Mouse (Mus musculus): ENCODE results near the gene Ttbk1. TPM values are rescaled to one million over a fixed set of nuclear protein-coding genes. Genes with fewer than 3 reads are reported as not detected.

Ttbk1 gene
- total RNA-seq (2012; rRNA removed): not detected in 2 replicates
- polyA plus RNA-seq (2012; ENCODE audit: insufficient read depth in 1 of 2, insufficient read length in 2 of 2, low read depth in 1 of 2, low replicate concordance in 2 of 2, missing spikeins in 1 of 2): under 1 TPM in 1 of 2 experiments, not detected in 1; 0.08 TPM

DNA sequence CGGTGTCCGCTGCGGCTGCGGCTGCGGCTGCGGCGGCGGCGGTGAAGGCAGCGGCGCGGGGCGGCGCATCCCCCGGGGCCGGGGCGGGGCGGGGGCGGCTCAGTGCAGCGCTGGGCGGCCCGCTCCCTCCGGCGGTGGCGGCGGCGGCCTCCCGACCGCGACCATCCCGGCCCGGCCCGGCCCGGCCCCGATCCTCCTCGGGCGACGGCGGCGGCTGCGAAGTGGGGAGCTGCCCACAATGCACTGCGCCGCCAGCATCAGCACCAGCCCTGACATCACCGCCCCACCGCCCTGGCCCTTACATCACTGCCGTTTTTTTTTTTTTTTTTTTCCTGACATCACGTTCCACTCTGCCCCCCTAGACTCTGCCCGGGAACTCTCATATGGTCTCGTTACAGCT is at the start of gene Ttbk1:
TSS of gene Ttbk1 (minus strand) at position 245 of the 400 bp plus-strand sequence.
- Histone ChIP-seq H3K9me3 (replicated peaks; ENCODE audit: insufficient read depth, low read length) (no peaks in the 10 kb centered on the region), H3K36me3 (ENCODE audit: control insufficient read depth in 1 of 2, insufficient read depth in 2 of 2, low read length in 2 of 2) (no peaks in the 10 kb centered on the region), H3K79me2 (ENCODE audit: control insufficient read depth, insufficient read depth, low read length, poor library complexity) (no peaks in the 10 kb centered on the region), H3K4me1 (ENCODE audit: control insufficient read depth in 1 of 2, insufficient read depth in 2 of 2, low read length in 2 of 2) (no peaks in the 10 kb centered on the region), H3K4me3 (ENCODE audit: control insufficient read depth in 1 of 2, insufficient read depth in 1 of 2, low read depth in 2 of 2, low read length in 2 of 2) (no peak within 1 kb of the TSS), H3K27me3 (ENCODE audit: control insufficient read depth in 1 of 2, insufficient read depth in 2 of 2, low read length in 2 of 2) (peaks cover 2 to 5% of the 10 kb centered on the region in 2 experiments; a peak in 3 of 4 replicates), H3K27ac (ENCODE audit: control insufficient read depth, low read depth, low read length) (no peak within 1 kb of the TSS), H3K9ac (ENCODE audit: control insufficient read depth, low read depth, low read length, poor library complexity, severe bottlenecking) (no peak within 1 kb of the TSS)
- DNase-seq (ENCODE audit: low read depth, low spot score): no peak
- TF ChIP-seq POLR2AphosphoS5 (IDR thresholded peaks at IDR 0.05; ENCODE audit: borderline replicate concordance, low read depth, low read length) (no peak), MYC (IDR thresholded peaks at IDR 0.05; ENCODE audit: low read depth, low read length) (no peak), SIN3A (IDR thresholded peaks at IDR 0.05; ENCODE audit: low read length) (no peak), CHD2 (IDR thresholded peaks at IDR 0.05; ENCODE audit: low read length) (no peak)

DNA sequence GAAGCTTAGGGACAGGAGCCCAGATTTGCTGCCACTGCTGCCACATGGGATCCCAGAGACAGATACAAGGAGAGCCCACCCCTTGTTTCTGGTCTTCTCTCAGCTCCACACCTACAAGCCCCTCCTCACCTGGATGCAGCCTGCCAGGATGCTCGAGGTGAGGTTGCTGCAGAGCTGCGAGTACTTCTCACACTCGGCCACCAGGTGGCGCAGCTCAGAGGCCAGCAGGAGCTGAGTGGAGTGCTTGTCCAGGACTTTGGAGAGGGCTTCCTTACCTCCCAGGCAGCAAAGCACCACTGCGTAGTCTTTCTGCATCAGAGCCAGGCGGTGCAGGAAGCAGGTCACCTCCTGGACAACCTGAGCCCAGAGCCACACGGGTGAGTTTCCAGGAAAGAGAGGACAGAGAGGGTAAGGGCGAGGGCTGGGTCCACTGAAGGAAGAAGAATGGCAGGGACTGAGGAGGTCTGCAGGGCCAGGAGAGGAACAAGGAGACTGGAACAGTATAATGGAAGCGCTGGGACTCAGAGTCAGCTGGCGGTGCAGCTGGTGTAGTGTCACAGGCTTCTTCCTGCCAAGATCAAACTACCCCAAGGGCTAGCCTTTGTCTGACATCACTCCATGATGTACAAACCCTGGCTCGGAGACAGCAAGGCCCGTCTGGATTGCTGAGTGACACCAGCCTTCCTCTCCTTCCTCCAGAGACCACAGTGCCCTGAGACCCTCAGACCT is 38.3 kb upstream of the Ttbk1 start:
- peak; percentile 95 for TF ChIP-seq SMC3 (IDR thresholded peaks at IDR 0.05; ENCODE audit: low read depth, low read length)
- no peak for TF ChIP-seq POLR2AphosphoS5 (IDR thresholded peaks at IDR 0.05; ENCODE audit: borderline replicate concordance, low read depth, low read length)
- TF ChIP-seq CTCF (IDR thresholded peaks at IDR 0.05 in 2 of 3, conservative IDR thresholded peaks at IDR 0.05 in 1 of 3; ENCODE audit: control insufficient read depth in 1 of 3, insufficient read depth in 1 of 3, low read depth in 2 of 3, low read length in 3 of 3, poor library complexity in 1 of 3, severe bottlenecking in 1 of 3): peak; percentile 93 to 99 (median 94)
- peak; percentile 67 for TF ChIP-seq RAD21 (IDR thresholded peaks at IDR 0.05; ENCODE audit: low read depth, low read length)
- peak; percentile 63 for TF ChIP-seq ZC3H11A (IDR thresholded peaks at IDR 0.05; ENCODE audit: low read depth, low read length)
- Histone ChIP-seq H3K79me2 (ENCODE audit: control insufficient read depth, insufficient read depth, low read length, poor library complexity) (no peaks in the 10 kb centered on the region), H3K9ac (ENCODE audit: control insufficient read depth, low read depth, low read length, poor library complexity, severe bottlenecking) (no peak overlapping the region), H3K27me3 (ENCODE audit: control insufficient read depth in 1 of 2, insufficient read depth in 2 of 2, low read length in 2 of 2) (no peaks in the 10 kb centered on the region), H3K27ac (ENCODE audit: control insufficient read depth, low read depth, low read length) (no peak overlapping the region), H3K36me3 (ENCODE audit: control insufficient read depth in 1 of 2, insufficient read depth in 2 of 2, low read length in 2 of 2) (no peaks in the 10 kb centered on the region), H3K4me3 (ENCODE audit: control insufficient read depth in 1 of 2, insufficient read depth in 1 of 2, low read depth in 2 of 2, low read length in 2 of 2) (no peak overlapping the region), H3K9me3 (replicated peaks; ENCODE audit: insufficient read depth, low read length) (no peaks in the 10 kb centered on the region), H3K4me1 (ENCODE audit: control insufficient read depth in 1 of 2, insufficient read depth in 2 of 2, low read length in 2 of 2) (peaks cover 0 to 3% of the 10 kb centered on the region in 2 experiments; a peak in 1 of 4 replicates)
- DNase-seq (ENCODE audit: low read depth, low spot score): peak; percentile 75

DNA sequence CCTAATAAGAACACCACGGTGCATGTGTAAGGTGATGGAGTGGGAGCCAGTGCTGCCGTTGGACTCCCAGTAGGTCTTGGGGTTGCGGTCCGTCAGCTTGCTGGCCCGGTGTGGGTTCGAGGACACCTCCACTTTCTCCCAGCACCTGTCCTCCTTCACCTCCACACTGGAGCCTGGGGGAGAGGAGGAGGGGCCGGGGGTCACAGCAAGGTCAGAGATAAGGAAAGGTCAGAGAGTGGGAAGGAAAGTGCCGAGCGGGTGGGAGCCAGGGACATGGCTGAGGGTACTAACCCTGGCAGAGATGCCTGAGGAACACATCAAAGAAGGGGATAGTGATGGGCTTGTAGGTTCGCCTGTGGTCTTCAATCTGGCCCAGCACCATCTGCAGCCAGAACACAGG is 37.6 kb upstream of the Ttbk1 start:
- Histone ChIP-seq H3K9me3 (replicated peaks; ENCODE audit: insufficient read depth, low read length) (no peaks in the 10 kb centered on the region), H3K4me3 (ENCODE audit: control insufficient read depth in 1 of 2, insufficient read depth in 1 of 2, low read depth in 2 of 2, low read length in 2 of 2) (no peak overlapping the region), H3K4me1 (ENCODE audit: control insufficient read depth in 1 of 2, insufficient read depth in 2 of 2, low read length in 2 of 2) (peaks cover 0 to 3% of the 10 kb centered on the region in 2 experiments; a peak in 1 of 4 replicates), H3K79me2 (ENCODE audit: control insufficient read depth, insufficient read depth, low read length, poor library complexity) (no peaks in the 10 kb centered on the region), H3K9ac (ENCODE audit: control insufficient read depth, low read depth, low read length, poor library complexity, severe bottlenecking) (no peak overlapping the region), H3K27ac (ENCODE audit: control insufficient read depth, low read depth, low read length) (no peak overlapping the region), H3K36me3 (ENCODE audit: control insufficient read depth in 1 of 2, insufficient read depth in 2 of 2, low read length in 2 of 2) (no peaks in the 10 kb centered on the region), H3K27me3 (ENCODE audit: control insufficient read depth in 1 of 2, insufficient read depth in 2 of 2, low read length in 2 of 2) (no peaks in the 10 kb centered on the region)
- no peak for DNase-seq (ENCODE audit: low read depth, low spot score)
- no peak for TF ChIP-seq MYB (IDR thresholded peaks at IDR 0.05; ENCODE audit: low read depth, low read length)
- TF ChIP-seq RCOR1 (IDR thresholded peaks at IDR 0.05; ENCODE audit: low read depth, low read length): no peak
- TF ChIP-seq NRF1 (IDR thresholded peaks at IDR 0.05; ENCODE audit: insufficient read depth, low read depth, low read length, poor library complexity, severe bottlenecking): no peak
- TF ChIP-seq SMC3 (IDR thresholded peaks at IDR 0.05; ENCODE audit: low read depth, low read length): no peak
- TF ChIP-seq GATA1 (IDR thresholded peaks at IDR 0.05; ENCODE audit: low read depth, low read length): no peak
- TF ChIP-seq CHD2 (IDR thresholded peaks at IDR 0.05; ENCODE audit: low read length): no peak
- TF ChIP-seq USF2 (IDR thresholded peaks at IDR 0.05; ENCODE audit: borderline replicate concordance in 1 of 2, insufficient read depth in 1 of 2, low read depth in 1 of 2, low read length in 2 of 2): no peak
- TF ChIP-seq RAD21 (IDR thresholded peaks at IDR 0.05; ENCODE audit: low read depth, low read length): no peak
- TF ChIP-seq CTCF (IDR thresholded peaks at IDR 0.05 in 2 of 3, conservative IDR thresholded peaks at IDR 0.05 in 1 of 3; ENCODE audit: control insufficient read depth in 1 of 3, insufficient read depth in 1 of 3, low read depth in 2 of 3, low read length in 3 of 3, poor library complexity in 1 of 3, severe bottlenecking in 1 of 3): no peak
- no peak for TF ChIP-seq ELF1 (IDR thresholded peaks at IDR 0.05; ENCODE audit: low read depth, low read length)
- TF ChIP-seq ZNF384 (IDR thresholded peaks at IDR 0.05; ENCODE audit: low read depth, low read length): no peak
- TF ChIP-seq POLR2AphosphoS5 (IDR thresholded peaks at IDR 0.05; ENCODE audit: borderline replicate concordance, low read depth, low read length): no peak
- no peak for TF ChIP-seq TBP (IDR thresholded peaks at IDR 0.05; ENCODE audit: low read depth, low read length)
- TF ChIP-seq JUND (IDR thresholded peaks at IDR 0.05; ENCODE audit: low read depth, low read length): no peak
- TF ChIP-seq NELFE (IDR thresholded peaks at IDR 0.05; ENCODE audit: low read depth, low read length): no peak
- TF ChIP-seq POLR2AphosphoS2 (IDR thresholded peaks at IDR 0.05; ENCODE audit: low read length): no peak

Data from MEL (cell line).